ENCODE assay signal across 8 mouse cellular contexts in the genomic region with DNA sequence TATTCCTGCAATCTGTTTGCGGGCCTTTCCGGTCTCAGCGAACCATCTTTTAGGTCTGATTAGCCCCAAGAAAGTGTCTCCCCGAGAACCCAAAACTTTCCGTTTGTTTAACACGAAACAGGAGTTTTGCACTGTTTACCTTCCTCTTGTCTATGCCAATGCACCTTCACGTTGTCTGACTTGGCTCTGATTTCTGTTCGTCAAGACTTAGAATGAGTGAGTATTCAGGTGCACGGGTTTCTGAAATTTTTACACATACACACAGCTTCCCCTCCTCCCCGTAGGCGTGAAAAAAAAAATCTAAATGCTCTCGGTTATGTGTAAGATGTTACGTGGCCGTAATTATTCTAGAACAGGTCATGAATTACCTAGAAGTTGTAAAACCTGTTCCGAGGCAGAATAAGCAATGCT. TPM values are rescaled to one million over a fixed set of nuclear protein-coding genes. Genes with fewer than 3 reads are reported as not detected.
DNase-seq lines count a peak whose midpoint lies in the region; ATAC-seq and TF ChIP-seq lines count a peak whose summit lies in the region.

No protein-coding gene starts in this region.

- peaks cover 21% of the 10 kb centered on the region for H3K4me1 ChIP-seq in forebrain, embryonic 10.5 days
- peaks cover 6% of the 10 kb centered on the region for H3K4me1 ChIP-seq in liver, embryonic 11.5 days (replicated peaks; ENCODE audit: control insufficient read depth, insufficient read depth, low read length)
- peaks cover 38% of the 10 kb centered on the region for H3K4me1 ChIP-seq in neural tube, embryonic 13.5 days (replicated peaks)

- H3K27me3 ChIP-seq in forebrain, embryonic 10.5 days (ENCODE audit: poor library complexity, severe bottlenecking) = no peaks in the 10 kb centered on the region
- H3K27me3 ChIP-seq in liver, embryonic 11.5 days (replicated peaks; ENCODE audit: control insufficient read depth, insufficient read depth, low read length) = no peaks in the 10 kb centered on the region
- no peaks in the 10 kb centered on the region for H3K27me3 ChIP-seq in neural tube, embryonic 13.5 days

- H3K4me2 ChIP-seq in liver, embryonic 11.5 days = peak overlapping the region; percentile 76
- H3K4me2 ChIP-seq in neural tube, embryonic 13.5 days = peak overlapping the region; percentile 74

- no peak for DNase-seq in gastrocnemius, adult 2 months
- DNase-seq in gastrocnemius, adult 18-20 months (ENCODE audit: low spot score) = no peak
- DNase-seq in forebrain, embryonic 10.5 days (ENCODE audit: extremely low spot score, low spot score) = no peak
- DNase-seq in liver, embryonic 11.5 days (ENCODE audit: low spot score) = no peak
- DNase-seq in right cerebral cortex, postnatal 4 days = no peak
- no peak for DNase-seq in spleen, postnatal 14 days (ENCODE audit: low spot score in 2 of 2)

- peak; percentile 22 for ATAC-seq in CD4-positive, CD25-positive, alpha-beta regulatory T cell, adult 4 months
- no peak for ATAC-seq in liver, embryonic 11.5 days (replicated peaks; ENCODE audit: low FRiP score)
- no peak; the same call in 1 of the 2 replicates for ATAC-seq in neural tube, embryonic 13.5 days (ENCODE audit: low read depth)

- intact Hi-C loops in gastrocnemius, adult 2 months (cut with DNase I) = no loop called here

- no peaks in the 10 kb centered on the region for H3K9me3 ChIP-seq in forebrain, embryonic 10.5 days
- H3K9me3 ChIP-seq in liver, embryonic 11.5 days (ENCODE audit: control insufficient read depth, low read length) = no peaks in the 10 kb centered on the region
- no peaks in the 10 kb centered on the region for H3K9me3 ChIP-seq in neural tube, embryonic 13.5 days

- peaks cover 23% of the 10 kb centered on the region for H3K36me3 ChIP-seq in forebrain, embryonic 10.5 days (replicated peaks)
- H3K36me3 ChIP-seq in liver, embryonic 11.5 days (ENCODE audit: control insufficient read depth, insufficient read depth, low read length) = no peaks in the 10 kb centered on the region
- no peaks in the 10 kb centered on the region for H3K36me3 ChIP-seq in neural tube, embryonic 13.5 days

- peak overlapping the region; percentile 87 for H3K9ac ChIP-seq in liver, embryonic 11.5 days (ENCODE audit: low read depth, low read length)
- peak overlapping the region; percentile 96 for H3K9ac ChIP-seq in neural tube, embryonic 13.5 days

- H3K27ac ChIP-seq in gastrocnemius, adult 2 months = peak overlapping the region; percentile 98
- peak overlapping the region; percentile 99 for H3K27ac ChIP-seq in forebrain, embryonic 10.5 days
- peak overlapping the region; percentile 79; the same call in 1 of the 2 replicates for H3K27ac ChIP-seq in liver, embryonic 11.5 days (ENCODE audit: low read depth, low read length)
- H3K27ac ChIP-seq in neural tube, embryonic 13.5 days (replicated peaks) = peak overlapping the region; percentile 98

- 1% methylated on average over 15 of the region's 15 CpGs for WGBS in forebrain, embryonic 10.5 days
- 2% methylated on average over 15 of the region's 15 CpGs for WGBS in liver, embryonic 11.5 days
- under 1% methylated on average over 15 of the region's 15 CpGs for WGBS in neural tube, embryonic 13.5 days

- TF ChIP-seq CTCF in gastrocnemius, adult 2 months (IDR thresholded peaks at IDR 0.05) = no peak

- H3K4me3 ChIP-seq in gastrocnemius, adult 2 months = peak overlapping the region; percentile 95
- peak overlapping the region; percentile 84 for H3K4me3 ChIP-seq in forebrain, embryonic 10.5 days
- peak overlapping the region; percentile 91 for H3K4me3 ChIP-seq in liver, embryonic 11.5 days (ENCODE audit: low read depth, low read length)
- peak overlapping the region; percentile 81 for H3K4me3 ChIP-seq in neural tube, embryonic 13.5 days

RNA-seq across cellular contexts. Expression of a gene that starts 0.9 kb away (rescaled TPM):
- total RNA-seq in gastrocnemius, adult 2 months (2021) = 1 to 10 TPM; 2.3 to 2.8 TPM
- total RNA-seq in gastrocnemius, adult 18-20 months (2021) = 1 to 10 TPM; 2.5 to 3.3 TPM
- 10 to 100 TPM; 32.5 to 35.5 TPM for polyA plus RNA-seq in CD4-positive, CD25-positive, alpha-beta regulatory T cell, adult 4 months (2017; shearing (Covaris generic))
- 12.1 and 12.7 TPM in 2 replicates for polyA plus RNA-seq in forebrain, embryonic 10.5 days (2016; fragmentation: Nextera tagmentation; extraction: Ambion mirVana)
- polyA plus RNA-seq in liver, embryonic 11.5 days (2014; fragmentation: Nextera tagmentation; extraction: Ambion mirVana) = 7.4 and 9.3 TPM in 2 replicates
- polyA plus RNA-seq in neural tube, embryonic 13.5 days (2015; fragmentation: Nextera tagmentation; extraction: Ambion mirVana) = 11.7 and 12.1 TPM in 2 replicates

RNA-seq across cellular contexts. Expression of a gene that starts 6.6 kb away (rescaled TPM):
- 10 to 100 TPM; 14.6 to 22.1 TPM for total RNA-seq in gastrocnemius, adult 2 months (2021)
- 10 to 100 TPM; 17.7 to 21.3 TPM for total RNA-seq in gastrocnemius, adult 18-20 months (2021)
- polyA plus RNA-seq in CD4-positive, CD25-positive, alpha-beta regulatory T cell, adult 4 months (2017; shearing (Covaris generic)) = 1 to 10 TPM; 6.7 to 9.5 TPM
- 48.0 and 51.9 TPM in 2 replicates for polyA plus RNA-seq in forebrain, embryonic 10.5 days (2016; fragmentation: Nextera tagmentation; extraction: Ambion mirVana)
- polyA plus RNA-seq in liver, embryonic 11.5 days (2014; fragmentation: Nextera tagmentation; extraction: Ambion mirVana) = 17.0 and 20.8 TPM in 2 replicates
- polyA plus RNA-seq in neural tube, embryonic 13.5 days (2015; fragmentation: Nextera tagmentation; extraction: Ambion mirVana) = 37.1 and 42.6 TPM in 2 replicates
